Mouse (Mus musculus) liver, postnatal 0 days (tissue): ENCODE data around the gene Maco1.
A peak's percentile ranks its signal among the peaks of the same experiment; 100 is the strongest.

Experiments
- CTCF ChIP-seq: sonication (generic); IDR thresholded peaks from 2 replicates; pipeline ENCODE4 v1.5.1; 2016; ENCODE audit warnings: antibody characterized with exemption, low read depth
- EP300 ChIP-seq: IDR thresholded peaks from 2 replicates; pipeline ENCODE4 v1.6.1; 2016; ENCODE audit warnings: antibody characterized with exemption, low read depth, mild to moderate bottlenecking

- TF ChIP-seq EP300: peak; percentile 79; the same call in 1 of the 2 replicates
- no peak for TF ChIP-seq CTCF
These were observed 92.3 kb downstream of the Maco1 start for GRCm38 (mm10) chr4:134760793-134761201.
